Mouse (Mus musculus) adrenal gland, adult (tissue): ENCODE measurements around the gene Fabp3.

Experiments
- DNase-seq, 2 experiments: peaks; one replicate each; pipeline ENCODE4 v3.0.0; 2022 to 2023; ENCODE audit warnings: low spot score in 1 of 2; ENCODE audit not compliant: inconsistent age in 2 of 2

Gene Fabp3

DNA sequence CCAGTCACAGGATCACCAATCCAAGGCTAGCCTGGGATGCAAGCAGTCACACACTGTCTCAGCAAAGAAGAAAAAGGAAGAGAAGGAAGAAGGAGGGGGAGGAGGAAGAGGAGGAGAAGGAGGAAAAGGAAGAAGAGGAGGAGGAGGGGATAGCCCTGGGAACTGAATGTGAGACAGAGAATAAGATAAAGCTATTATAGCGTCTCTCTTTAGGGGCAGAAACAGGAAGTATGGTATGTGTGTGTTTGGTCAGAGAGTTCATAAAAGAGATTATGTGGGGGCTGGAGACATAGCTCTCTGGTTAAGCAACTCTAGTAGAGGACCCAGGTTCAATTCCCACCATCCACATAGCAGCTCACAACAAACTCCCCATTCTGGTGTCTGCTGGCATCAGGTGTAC is 14.8 kb downstream of the Fabp3 start:
- DNase-seq, result no peak

DNA sequence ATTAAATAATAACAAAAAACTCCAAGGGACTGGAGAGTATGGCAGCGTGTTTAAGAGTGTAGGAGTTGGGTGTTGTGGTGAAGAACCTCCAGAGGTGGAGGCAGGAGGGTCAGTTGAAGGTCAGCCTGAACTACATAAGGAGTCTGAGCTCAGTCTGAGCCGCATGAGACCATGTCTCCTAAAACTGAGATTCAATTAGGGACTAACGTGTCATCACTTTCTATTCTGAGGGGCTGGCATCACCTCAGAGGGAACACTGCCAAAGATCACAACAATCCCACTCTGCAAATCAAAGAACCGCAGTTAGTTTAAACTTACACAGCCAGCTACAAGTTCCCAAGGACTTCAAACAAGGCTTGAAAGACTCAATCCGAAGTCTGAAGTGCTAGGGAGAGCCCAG is 15.2 kb downstream of the Fabp3 start:
- no peak for DNase-seq

DNA sequence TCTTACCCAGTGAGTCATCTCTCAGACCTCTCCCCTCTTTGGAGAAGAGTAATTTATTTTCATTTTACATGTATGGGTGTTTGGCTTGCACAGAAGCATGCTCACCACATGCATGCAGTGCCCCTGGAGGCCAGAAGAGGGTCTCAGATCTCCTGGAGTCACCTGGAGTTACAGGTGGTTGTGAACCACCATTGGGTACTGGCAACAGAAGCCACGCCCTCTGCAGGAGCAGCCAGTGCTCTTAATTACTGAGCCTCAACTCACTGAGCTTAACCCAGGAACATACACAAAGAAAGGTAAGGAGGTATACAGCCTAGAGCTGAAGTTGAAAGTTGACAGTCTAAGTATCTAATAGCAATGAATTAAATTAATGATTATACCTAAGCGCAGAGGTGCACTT is 17.1 kb downstream of the Fabp3 start:
- DNase-seq, result no peak

DNA sequence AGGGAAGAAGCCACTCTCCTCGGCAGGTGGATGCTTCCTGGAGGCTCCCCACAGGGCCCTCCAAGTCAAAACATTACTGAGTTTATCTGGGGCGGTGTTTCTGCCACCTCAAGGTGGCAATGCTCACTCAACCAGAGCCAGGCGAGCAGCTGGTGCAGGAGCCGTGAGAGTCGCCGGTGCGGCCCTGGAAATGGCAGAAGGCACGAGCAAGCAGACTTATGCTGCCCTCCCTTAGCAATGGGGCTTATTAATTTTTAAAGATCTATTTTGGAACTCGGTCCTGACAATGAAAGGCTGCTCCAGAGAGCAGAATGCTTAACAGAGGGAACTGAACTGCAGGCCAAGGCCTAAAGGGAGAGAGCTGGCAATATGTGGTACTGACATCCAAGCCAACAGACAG is 19.0 kb downstream of the Fabp3 start:
- DNase-seq, result no peak

DNA sequence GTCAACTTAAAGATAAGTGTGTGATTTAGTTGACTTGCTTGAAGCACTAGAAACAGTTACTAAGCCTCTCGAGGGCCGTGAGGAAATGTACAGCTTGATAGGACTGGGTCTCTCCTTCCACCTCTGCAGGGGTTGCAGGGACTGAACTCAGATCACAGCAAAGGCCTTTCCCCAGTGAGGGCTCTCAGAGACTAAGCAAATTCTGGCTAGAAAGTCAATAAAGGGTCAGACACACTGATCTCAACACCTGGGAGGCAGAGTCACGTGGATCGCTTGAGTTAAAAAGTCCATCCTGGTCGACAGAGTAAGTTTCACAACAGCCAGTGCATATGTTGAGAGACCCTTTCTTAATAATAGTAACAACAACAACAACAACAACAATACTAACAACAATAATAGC is 27.5 kb downstream of the Fabp3 start:
- DNase-seq, result no peak

DNA sequence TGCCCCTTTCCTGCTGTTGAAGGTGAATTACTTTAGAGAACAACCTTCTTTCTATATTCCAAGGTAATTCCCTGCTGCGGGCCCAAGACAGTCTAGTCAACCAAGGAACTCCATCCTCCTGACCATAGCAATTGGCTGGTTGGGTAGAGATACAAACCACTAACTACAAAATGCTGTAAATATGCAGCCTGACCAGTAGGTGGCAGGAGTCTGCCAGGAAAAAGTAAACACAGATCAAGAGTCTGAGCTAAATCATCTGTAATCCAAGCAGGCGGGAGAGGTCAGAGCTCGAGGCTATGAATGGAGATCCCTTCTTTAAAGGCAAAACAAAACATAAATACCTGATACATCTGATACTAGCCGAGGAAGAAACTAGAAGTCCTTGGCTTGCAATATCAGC is 33.3 kb downstream of the Fabp3 start:
- peak; percentile 50 to 77 for DNase-seq

DNA sequence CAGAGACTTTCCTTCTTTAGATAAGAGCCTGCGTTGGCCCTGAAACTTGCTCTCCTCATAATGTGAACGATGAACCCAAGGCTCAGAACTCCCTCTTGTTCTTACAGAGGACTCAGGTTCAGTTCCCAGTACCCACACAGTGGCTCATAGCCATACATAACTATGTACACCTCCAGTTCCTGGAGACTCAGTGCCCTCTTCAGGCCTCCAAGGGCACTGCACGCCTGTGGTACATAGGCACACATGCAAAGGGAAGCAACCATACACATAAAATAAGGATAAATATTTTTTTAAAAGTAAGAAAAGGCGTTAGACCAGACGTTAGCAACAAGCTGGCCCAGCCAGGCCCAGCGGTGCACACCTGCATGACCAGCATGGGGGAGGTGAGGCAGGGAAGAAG is 41.3 kb downstream of the Fabp3 start:
- DNase-seq, result no peak

DNA sequence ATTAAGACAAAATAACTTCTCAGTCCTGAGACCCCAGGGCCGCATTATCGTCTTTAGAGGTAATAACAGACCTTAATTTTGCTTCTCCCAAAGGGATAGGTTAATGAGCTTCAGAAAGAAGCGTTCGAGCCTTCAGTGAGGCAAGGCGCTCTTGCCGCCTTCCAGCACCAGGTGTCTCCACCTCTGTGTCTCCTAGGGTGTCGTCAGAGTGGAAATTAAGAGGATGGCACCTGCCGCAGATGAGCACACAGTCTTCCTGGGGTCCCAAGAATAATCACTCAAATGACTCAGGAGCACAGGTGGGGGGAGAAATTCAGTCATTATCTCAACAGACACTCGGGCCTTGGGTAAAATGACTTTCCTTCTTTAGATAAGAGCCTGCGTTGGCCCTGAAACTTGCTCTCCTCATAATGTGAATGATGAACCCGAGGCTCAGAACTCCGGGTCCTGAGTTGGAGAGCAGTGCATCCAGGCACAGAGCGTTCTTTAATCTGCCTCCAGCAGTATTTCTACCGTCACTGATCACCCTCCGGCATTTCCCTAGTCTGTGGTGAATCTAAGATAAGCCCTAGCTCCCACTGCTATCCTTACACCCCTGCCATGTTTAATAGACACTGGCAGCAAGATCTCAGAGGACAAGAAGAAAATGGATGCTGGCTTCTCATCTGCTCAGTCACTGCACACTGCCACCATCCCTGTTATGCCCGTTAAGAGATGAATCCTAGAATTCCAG is 42.5 kb downstream of the Fabp3 start:
- peak in 1 of 2 experiments; percentile 45 for DNase-seq

DNA sequence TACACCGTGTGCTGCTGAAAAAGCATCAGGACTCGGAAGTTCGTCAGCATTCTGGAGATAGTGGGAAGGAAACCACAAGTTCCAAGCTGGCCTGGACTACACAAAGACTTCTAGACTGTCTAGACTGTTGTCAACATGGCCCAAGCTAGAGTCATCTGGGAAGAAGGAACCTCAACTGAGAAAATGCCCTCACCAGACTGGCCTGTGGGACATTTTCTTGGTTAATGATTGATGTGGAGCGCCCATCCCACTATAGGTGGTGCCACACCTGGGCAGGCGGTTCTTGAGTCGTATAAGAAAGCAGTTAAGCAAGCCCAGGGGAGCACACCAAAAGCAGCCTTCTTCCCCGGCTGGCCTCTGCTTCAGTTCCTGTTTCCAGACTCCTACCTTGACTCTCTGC is 44.2 kb downstream of the Fabp3 start:
- DNase-seq, result no peak

DNA sequence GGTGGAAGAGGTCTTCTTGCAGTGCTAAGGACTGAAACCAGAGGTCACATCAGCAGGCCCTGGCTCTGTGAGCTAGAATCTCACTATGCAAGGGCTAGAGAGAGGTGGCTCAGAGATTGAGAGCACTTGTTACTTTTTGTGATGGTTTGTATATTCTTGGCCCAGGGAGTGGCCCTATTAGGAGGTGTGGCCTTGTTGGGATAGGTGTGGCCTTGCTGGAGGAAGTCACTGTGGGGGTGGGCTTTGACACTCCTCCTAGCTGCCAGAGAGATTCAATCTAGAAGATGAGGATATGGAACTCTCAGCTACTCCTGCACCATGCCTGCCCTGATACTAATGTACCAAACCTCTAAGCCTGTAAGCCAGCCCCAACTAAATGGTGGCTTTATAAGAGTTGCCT is 49.6 kb downstream of the Fabp3 start:
- no peak for DNase-seq

DNA sequence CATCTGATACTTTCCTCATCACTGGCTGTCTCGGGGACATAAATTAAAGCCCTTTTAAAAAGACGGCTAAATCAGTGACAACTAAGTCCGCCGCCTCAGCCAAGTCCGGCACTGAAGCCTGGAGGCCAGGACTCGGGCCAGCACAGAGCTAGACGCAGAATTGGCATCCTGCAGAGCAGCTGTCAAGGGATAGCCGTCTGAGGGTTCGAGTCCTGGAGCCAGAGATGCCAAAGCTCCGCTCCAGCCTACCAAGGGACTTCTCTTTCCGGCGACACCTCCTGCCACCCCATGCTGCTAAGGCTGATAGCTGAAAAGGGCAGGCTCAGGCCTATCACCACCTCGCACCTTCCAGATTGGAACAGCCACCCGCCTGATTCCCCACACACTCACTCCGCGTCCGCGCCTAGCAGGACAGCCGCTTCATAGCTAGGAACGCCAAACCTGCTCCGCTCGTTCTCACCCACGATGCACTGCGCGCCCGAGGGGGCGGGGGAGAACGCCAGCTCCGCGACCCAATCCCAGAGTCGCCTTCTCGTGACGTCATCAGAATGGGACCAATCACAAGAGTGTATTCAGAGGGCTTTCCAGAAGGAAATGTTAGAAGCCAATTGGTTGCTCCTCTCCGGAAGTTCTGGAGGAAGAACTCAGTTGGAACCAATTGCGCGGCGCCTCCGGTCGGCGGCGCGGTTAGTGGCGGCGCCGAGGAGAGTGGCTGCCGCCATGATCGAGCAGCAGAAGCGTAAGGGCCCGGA is 51.3 kb downstream of the Fabp3 start, which contains the start of the genes Zcchc17 and Snrnp40:
Zcchc17 (minus strand) TSS at position 458 of the 752 bp plus-strand sequence.
Snrnp40 (plus strand) TSS at position 647 of the 752 bp plus-strand sequence.
- peak; percentile 98 to 99 for DNase-seq

DNA sequence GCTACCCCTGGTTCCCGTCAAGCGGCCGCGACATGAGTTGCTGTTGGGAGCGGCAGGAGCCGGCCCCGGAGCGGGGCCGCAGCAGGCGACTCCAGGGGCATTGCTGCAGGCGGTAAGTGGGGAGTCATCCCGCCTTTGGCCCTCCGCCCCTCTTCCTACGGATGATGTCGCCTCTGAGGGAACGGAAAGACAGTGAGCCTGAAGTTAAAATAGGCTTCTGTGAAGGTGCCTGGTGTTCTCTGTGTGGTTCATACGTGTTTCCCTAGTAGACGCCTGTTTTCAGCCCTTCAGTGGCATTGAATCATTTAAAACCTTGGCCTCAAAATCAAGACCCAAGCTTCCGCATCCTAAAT is 51.8 kb downstream of the Fabp3 start:
- DNase-seq, result no peak
